Mouse (Mus musculus) G1E (cell line): ENCODE measurements around the gene Cmtr1.

Experiments used
- CTCF ChIP-seq: IDR thresholded peaks from 2 replicates; pipeline ENCODE4 v1.5.1; 2012; ENCODE audit warnings: low read depth, low read length, inconsistent platforms, mixed read lengths
- GATA1 ChIP-seq: IDR thresholded peaks from 2 replicates; pipeline ENCODE4 v1.6.1; 2012; ENCODE audit warnings: borderline replicate concordance, low read length, inconsistent platforms, mixed read lengths
- GATA2 ChIP-seq: IDR thresholded peaks from 2 replicates; pipeline ENCODE4 v1.6.1; 2012; ENCODE audit warnings: low read depth, low read length, inconsistent platforms, borderline replicate concordance
- TAL1 ChIP-seq: conservative IDR thresholded peaks from 2 replicates; pipeline ENCODE4 v1.6.1; 2012; ENCODE audit warnings: low read depth, low read length, inconsistent platforms, mixed read lengths

DNA sequence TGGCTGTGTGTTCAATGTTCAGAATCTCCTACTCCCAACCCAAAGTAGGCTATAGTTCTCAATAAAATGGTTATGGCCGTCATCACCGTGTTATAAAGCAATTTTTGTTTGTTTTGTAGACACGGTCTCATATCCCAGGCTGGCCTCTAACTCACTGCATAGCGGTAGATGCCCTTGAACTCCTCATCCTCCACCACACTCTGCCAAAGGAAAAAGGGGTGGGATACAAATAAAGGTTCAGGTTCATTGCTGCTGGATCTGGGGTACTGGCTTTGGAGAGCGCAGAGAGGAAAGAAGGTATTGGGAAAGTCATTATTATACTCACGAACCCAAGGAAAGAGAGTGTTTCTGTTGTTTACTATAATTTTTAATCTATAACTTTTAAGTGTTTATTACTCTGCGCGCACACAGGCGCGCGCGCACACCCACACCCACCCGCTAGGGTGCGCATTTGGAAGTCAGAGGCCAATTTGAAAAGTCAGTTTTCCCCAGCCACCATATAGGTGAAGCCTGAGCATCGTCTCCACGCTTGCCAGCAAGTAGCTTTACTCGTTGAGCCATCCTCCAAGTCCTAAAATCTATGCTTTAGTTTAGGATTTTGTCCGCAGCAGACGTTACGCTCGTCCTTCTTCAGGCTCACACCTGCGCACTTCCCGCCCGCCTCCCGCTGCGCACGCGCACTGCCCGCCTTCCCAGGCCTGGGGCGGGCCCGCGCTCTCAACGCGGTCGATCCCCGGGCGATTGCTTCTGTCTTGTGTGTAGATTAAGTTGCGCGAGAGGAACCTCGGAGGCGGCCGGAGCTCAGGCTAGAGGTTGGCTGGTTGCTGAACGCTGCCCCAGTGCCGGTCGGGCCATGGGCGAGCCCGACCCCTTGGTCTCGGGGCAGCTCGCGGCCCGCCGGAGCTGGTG lies 46.0 kb upstream of the Cmtr1 start, which contains the start of the genes Rnf8 and Gm28043:
- TF ChIP-seq CTCF, result no peak
- TF ChIP-seq GATA1, result no peak
- TF ChIP-seq TAL1, result no peak
- no peak for TF ChIP-seq GATA2
